Mouse (Mus musculus): Measurements from ENCODE around the gene Plekhh3.
A peak's percentile ranks its signal among the peaks of the same experiment; 100 is the strongest.

The Plekhh3 gene

GRCm38 (mm10) chr11:101170811-101171610 lies at the start of gene Plekhh3:
Gene Plekhh3, minus strand, starts transcription at chr11:101171351.
- DNase-seq (ENCODE audit: low read depth, low spot score): peak; percentile 87

DNA sequence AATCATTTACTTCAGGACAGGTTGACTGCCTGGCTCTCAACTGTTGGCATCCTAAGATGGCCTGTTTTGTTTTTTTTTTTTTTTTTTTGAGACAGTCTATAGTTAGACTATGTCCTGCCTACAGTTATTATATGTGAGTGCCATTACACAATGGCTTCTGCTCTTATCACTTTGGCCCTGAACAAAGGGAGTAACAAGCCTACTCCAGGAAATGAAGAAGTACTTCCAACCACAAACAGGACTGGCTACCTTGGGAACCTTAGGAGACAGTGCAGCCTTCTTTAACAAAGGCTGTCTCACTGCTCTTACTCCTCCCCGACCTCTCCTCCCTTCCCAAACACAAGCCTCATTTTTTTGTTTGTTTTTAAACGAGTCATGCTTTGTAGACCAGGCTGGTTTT lies 49.7 kb upstream of the Plekhh3 start:
- DNase-seq (ENCODE audit: low read depth, low spot score): no peak

GRCm38 (mm10) chr11:101218436-101219055 lies 47.4 kb upstream of the Plekhh3 start:
- no peak for DNase-seq (ENCODE audit: low read depth, low spot score)

GRCm38 (mm10) chr11:101216936-101217335 lies 45.8 kb upstream of the Plekhh3 start:
- DNase-seq (ENCODE audit: low read depth, low spot score): no peak

- no peak for DNase-seq (ENCODE audit: low read depth, low spot score)
Observed at GRCm38 (mm10) chr11:101211970-101212369, 40.8 kb upstream of the Plekhh3 start.

GRCm38 (mm10) chr11:101200986-101201385 lies 29.8 kb upstream of the Plekhh3 start:
- no peak for DNase-seq (ENCODE audit: low read depth, low spot score)

- no peak for DNase-seq (ENCODE audit: low read depth, low spot score)
Observed at GRCm38 (mm10) chr11:101199555-101199954, 28.4 kb upstream of the Plekhh3 start.

GRCm38 (mm10) chr11:101196175-101196574 lies 25.0 kb upstream of the Plekhh3 start:
- DNase-seq (ENCODE audit: low read depth, low spot score): no peak

DNA sequence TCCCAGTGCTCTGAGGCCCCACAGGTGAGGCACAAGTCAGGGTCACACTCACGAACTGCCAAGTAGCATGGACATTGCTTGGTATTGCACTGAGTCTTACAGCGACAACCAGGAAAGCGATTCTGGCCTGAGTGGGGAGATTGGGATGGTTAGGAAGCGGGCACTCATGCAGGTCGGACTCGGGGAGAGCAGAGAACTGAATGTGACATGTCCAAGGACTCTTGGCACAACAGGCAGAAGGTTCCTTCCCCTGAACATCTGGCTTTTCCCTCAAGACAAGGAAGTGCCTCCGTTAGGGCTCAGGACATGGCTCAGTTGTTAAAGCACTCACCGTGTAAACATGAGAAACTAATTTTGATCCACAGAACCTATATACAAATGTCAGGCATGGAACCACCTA lies 24.4 kb upstream of the Plekhh3 start:
- DNase-seq (ENCODE audit: low read depth, low spot score): no peak

DNA sequence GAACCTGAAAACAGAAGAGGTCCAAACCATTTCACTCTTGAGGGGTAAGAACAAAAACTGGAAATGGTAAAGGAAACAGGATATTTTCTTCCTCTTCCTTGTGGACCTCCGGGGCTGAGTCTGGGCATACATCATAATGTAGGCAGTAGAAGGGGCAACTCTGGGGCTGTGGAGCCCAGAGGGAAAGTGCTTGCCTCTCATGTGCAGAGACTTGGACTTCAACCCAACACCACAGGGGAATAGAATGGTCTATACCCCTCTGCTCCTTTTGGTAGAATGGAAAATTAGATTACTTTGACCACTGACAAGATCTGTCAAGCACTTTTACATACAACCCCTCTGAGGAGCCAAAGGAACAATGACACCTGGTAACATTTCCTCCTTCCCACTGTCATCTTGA lies 23.9 kb upstream of the Plekhh3 start:
- DNase-seq (ENCODE audit: low read depth, low spot score): no peak

DNA sequence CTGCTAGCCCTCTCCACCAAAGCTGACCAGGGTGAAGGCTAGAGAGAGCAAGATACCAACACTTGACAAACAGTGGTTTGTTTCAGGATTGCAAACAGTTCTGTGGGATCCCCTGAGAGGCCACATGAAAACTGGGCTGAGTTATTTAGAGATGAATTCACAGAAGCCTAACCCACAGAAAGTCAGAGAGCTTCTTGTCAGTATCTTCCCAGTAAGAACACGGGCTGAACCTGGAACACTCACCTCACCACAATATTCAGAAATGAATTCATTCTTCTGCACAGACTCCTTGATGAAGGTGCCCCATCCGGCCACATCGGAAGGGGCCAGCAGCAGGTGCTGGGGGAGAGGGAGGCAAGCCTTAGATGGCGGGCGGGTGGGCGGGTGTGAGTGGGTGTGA lies 23.5 kb upstream of the Plekhh3 start:
- no peak for DNase-seq (ENCODE audit: low read depth, low spot score)

GRCm38 (mm10) chr11:101194137-101194536 lies 23.0 kb upstream of the Plekhh3 start:
- DNase-seq (ENCODE audit: low read depth, low spot score): no peak

DNA sequence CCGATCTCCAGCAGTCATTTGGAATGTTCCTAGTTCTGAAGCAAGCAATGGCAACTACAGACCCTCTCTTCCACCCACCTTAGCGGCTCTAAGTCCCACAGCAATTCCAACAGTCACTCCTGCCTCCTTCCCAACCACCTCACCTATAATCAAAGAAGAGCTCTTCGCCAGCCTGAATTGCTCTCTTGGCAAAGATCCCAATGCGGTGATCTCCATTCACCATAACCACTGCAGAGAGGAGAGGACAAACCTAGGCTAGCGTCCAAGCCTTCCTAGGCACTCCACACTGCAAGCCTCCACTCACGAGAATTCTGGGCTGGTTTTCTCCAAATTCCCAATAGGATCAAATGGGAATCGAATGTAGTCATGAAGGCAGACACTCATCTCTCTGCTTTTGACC lies 21.9 kb upstream of the Plekhh3 start:
- DNase-seq (ENCODE audit: low read depth, low spot score): no peak

DNA sequence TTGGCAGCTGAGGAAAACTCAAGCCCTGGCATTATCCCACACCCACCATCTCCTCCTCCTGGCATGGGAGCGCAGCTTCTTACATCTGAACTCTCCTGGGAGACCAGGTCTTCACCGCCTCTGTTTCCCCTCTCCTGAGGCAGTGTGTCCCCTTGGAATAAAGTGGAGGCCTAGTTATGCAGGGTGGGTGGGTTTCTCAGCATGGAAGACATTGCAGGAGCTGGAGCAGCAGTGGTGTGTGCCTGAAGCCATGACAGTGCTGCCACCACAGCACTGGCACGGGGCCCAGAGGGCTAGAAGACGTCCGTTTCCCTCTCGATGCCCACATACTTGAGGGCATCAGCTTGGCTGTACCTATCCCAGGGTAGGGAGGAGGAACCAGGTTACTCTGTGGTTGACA lies 21.5 kb upstream of the Plekhh3 start:
- DNase-seq (ENCODE audit: low read depth, low spot score): no peak

DNA sequence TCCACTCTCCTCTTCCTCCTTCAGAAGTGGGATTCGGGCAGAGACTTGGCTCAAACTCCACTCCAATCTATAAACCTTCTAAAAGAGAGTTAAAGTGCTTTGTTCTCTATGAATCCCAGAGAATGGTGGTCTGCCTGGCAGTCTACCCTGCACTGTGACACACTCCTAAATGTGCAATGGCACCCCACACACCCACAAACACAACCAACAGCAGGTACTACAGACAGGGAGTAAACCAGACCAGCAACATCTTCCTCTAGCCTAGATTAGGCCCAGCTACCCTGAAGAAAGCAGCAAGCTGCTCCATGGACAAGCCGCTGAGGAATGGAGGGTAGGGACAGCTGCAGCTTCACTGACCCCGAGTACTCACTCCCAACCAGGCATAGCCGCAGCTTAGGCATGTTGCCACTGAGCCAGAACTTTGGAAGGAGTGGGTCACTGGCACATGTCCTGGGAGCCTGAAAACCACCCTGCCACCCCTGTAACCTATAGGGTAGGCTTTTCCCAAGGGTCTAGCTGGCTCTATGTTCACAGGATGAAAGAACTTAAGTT lies 20.8 kb upstream of the Plekhh3 start:
- DNase-seq (ENCODE audit: low read depth, low spot score): no peak

- DNase-seq (ENCODE audit: low read depth, low spot score): no peak
Observed at GRCm38 (mm10) chr11:101190913-101191907, 20.1 kb upstream of the Plekhh3 start.

DNA sequence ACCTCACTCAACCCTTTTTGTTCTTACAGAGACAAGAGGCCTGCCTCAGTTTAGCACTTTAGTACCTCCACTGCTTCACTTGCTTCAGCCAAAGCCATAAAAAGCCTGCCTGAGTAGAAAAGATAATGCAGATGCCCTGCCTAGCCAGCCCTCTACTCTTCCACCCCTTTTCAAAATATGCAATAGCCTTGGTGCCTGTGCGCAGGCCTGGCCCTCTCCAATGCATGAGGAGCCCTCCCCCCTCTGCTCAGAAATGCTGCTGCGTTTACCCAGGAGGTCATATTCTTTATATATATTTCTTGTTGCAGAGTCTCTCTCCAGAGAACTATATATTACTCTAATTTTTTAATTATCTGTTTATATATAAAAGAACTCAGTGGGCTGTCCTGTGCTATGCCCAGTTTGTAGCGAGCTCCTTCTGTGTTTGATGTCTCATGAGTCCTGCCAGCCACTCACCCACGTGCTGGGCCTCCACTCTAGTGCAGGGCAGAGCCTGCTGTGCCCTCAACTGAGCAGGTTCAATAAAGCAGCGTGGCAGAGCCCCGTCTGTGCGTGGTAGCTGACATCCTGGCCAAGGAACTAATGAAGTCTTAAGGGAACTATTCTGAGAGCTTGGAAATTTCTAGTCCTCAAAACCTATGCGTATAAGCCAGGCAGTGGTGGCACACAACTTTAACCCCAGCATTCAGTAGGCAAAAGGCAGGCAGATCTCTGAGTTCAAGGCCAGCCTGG lies 19.2 kb upstream of the Plekhh3 start:
- no peak for DNase-seq (ENCODE audit: low read depth, low spot score)

GRCm38 (mm10) chr11:101189495-101190180 lies 18.5 kb upstream of the Plekhh3 start:
- no peak for DNase-seq (ENCODE audit: low read depth, low spot score)

GRCm38 (mm10) chr11:101188166-101188805 lies 17.1 kb upstream of the Plekhh3 start:
- DNase-seq (ENCODE audit: low read depth, low spot score): no peak

DNA sequence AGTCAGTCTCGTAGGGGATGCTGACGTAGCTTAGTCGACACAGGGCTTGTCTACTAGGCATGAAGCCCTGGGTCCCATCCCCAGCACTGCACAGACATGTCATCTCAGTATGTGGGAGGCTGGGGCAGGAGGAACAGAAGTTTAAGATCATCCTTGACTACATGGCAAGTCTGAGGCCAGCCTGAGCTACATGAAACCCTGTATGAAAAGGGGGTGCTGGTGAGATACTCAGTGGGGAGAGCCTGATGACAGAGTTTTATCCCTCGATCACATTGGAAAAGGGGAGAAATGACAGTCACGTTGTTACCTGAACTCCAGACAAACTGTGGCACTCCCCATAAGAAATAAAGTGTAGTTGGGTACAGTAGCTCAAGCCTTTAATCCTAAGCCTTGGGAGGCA lies 16.4 kb upstream of the Plekhh3 start:
- no peak for DNase-seq (ENCODE audit: low read depth, low spot score)
